Mouse (Mus musculus) monocyte, adult 2 months (primary cell): ENCODE results near the gene Raph1.

Experiments
- DNase-seq, 2 experiments: peaks; one replicate each; pipeline ENCODE4 v3.0.0; 2022; ENCODE audit warnings: low spot score in 2 of 2, low read depth in 1 of 2

Gene Raph1

DNA sequence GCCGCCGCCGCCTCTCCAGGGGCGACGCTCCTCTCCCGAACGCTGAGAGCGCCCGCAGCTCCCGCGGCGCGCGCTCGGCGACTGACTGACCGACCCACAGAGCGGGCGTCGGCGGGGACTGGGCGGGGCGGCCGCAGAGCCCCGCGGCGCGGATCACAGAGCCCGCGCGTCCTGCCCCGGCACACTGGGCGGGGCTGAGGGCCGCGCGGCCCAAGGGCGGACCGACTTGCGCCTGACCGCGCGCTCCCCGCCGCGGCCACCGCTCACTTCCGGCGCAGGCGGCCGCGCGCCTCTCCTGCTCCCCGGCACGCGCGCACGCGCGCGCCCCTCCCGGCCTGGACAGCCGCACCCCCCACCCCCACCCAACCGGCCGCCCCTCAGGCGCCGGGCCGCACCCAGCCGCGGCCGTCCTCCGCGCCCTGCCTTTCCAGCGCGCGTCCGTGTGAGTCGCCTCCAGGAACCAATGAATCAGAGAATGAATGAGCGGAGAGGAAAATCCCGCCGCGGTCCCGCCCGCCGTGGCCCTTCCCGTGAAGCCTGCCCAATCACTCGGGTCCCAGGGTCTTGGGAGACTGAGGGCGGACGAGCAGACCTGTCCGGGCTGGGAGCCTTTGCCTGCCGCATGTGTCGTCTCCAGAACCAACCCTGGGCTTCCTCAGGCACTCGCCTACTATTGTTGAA lies at the start of gene Raph1:
Raph1 (minus strand) TSS at position 474 of the 681 bp plus-strand sequence.
- DNase-seq, result peak in 1 of 2 experiments; percentile 25

DNA sequence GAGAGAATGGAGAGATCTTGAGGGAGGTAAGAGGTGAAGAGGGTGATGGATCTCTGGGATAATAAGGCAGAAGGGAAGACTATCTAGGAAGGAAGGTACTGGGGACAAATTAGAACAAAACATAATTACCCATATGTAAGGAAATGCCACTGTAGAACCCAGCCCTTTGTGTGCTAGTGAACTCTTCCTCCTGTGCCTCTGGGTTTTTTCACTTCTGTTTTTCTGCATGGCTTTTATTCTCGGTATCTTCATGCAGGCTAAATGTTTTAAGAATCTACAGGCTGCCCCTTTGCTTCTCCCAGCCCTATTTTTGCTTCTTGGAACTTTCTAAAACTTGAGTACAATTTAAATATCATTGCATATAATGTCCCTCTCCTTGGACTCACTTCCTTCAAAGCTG lies 48.8 kb upstream of the Raph1 start:
- no peak for DNase-seq

DNA sequence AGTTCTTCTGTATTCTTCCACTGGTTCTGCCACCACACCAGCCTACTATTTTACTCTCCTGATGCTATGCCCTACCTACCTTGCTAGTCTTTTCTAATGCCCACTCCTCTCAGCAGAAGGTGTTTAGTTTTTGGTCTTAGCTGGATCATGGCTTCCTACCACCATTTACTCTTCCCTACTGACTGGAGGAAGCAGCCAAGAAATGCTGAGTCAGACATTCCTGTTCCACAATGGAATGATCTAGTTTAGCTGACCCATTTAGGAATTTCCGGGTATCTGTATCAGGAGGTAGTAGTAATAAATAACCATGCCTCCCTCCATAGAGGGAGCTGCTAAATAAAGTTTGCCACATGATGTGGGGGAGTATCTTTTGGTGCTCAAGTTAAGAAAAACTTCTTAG lies 48.0 kb upstream of the Raph1 start:
- DNase-seq, result no peak

DNA sequence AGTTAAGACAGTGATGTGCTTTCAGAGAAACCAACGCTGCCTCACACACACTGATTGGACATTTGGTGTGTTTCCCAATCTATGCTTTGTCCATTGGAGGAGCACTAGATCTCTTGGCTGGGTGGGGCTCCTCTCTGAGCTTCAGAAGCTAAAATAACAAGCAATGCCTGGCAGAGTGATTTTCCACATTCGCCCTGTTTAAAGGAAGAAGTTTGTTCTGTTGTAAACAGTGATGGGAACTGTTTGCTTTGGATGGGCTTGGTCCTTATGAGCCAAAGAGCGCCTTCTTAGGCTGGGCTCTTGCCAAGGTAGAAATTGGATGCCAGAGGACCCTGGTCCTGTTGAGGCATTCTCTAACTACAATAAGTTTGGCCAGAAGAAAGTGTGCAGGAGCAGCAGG lies 45.1 kb upstream of the Raph1 start:
- no peak for DNase-seq

DNA sequence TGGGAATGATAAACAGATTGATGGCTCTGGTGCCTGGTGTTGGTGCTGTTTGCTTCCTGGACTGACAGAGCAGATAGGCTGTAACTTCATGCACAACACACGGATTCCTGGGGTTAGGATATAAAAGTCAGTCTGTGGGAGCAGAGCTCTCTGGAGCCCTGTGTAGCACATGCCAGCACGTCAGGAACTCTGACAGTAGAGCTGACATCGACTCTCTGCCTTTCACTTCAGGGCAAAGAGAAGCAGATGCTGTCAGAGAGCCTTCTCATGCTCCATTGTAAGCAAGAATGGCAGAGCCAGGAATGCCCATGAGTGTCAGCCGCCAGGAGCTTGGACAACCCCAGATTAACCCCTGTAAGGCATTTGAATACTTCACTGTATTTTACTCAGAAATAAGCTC lies 43.7 kb upstream of the Raph1 start:
- DNase-seq, result no peak

DNA sequence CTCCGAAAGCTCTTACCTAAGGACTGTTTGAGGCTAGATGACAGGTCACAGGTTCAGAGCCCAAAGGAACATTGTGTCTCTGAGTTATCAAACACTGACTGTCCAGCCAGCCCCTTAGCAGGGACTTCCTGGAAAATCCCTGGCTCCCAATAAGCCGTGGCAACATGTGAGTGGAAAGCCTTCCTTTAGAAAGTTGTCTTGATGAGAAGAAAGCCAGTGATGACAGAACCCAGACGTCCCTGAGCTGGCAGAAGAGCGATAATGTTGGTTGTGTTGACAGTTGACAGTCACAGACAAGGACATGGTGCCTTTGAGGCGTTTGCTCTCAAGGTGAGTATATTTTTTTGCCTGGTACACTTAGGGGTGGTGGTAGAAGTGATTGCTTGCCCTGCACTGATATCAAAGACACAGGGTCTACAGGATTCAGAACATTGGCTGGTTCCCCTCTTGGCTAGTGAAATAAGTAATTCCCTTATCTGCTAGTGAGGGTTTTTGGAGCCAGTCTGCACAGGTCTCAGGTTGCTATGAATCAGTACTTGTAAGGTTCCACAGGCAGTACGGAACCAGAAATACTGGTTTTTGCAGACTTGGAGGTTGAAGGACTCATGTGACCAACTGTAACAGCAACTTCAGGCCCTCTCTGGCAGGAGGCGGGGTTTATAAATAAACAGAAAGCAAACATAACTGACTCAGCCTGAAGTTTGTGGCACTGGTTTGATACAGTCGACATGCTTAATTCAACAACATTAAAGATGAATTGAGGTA lies 42.3 kb upstream of the Raph1 start:
- no peak for DNase-seq

DNA sequence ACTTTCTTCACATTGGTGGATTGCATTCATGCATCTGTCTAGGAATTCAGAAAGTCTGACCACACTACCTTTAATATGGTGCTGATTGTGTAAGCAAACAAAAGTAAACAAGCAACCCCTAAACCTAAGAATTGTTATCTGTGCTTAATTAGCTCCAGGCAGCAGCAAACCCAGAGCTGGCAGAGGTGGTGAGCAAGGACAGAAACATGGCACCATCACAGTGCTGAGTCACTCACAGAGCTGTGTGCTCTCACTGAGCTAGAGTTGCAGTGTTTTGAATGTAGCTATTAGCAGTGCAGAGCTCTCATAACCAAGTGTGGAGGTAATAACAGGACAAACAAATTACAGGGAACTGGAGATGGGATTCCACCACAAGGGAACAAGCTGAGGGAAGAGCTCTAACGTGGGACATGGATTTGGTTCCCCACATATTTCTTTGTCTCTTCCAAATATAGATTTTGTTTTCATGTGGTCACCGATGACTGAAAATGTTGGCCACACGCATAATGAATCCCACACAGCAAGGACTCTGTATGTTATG lies 37.6 kb upstream of the Raph1 start:
- no peak for DNase-seq

DNA sequence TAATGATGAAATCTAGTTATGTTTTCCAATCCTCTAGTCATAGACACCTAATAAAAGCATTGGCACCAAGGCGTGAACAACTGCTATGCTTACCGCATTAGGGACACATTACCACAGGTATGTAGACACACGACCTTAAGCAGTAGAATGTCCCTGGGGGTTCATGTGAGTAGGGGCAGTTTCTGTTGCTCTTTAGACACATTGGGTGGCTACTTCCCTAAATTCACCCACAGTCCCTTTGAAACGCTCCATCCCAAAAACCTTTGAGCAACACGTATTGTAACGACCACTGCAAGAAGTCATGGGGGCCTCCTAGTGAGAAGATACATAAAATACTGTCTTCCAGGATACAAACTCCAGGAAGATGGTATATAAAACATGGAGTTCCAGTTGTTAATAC lies 33.8 kb upstream of the Raph1 start:
- DNase-seq, result no peak

DNA sequence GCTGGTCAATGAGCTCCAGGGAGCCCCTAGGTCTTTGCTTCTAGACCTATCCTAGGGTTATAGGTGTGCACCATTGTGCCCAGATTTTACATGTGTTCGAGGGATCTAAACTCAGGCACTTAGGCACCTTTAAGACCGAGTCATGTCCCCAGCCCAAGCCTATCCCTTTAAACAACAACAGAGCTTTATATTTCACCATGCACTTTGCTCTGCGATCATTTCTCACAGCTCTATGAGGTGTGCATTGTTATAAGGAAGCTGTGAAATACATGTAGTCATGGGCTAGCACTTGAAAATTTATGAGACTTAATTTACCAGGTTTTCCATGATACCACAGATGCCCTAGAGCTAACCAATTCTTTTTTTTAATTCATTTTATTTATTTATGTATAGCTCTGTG lies 33.0 kb upstream of the Raph1 start:
- no peak for DNase-seq

DNA sequence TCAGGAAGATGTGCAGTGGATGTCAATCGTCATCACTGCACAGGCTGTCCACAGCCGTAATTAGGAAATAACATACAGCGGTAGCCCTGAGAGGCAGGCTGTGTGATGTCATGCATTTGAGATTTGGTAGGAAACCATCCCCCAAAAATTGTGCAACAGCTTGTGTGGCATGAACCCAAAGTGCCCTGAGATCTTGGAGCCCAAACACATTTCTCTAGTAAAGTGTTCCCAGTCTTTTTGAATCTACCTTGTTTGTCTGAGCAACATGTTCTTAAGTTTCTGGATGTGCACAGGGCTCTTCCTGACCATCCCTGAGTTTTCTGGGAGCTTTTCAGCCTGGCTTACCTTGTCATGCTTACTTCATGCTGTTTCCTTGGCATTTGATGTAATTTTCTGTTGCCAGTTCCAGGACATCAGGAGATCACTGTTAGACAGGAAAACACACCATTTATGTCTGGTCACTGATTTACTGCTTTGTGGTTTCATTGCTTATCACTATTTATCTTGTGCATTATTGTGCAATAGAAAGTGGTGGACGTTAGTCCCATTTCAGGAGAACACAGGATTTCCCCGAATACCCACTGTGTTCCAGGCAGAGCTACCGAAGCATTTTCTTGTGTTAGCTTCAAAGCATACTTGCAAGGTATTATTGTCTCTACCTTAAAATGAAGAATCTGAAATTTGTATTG lies 32.3 kb upstream of the Raph1 start:
- DNase-seq, result no peak

DNA sequence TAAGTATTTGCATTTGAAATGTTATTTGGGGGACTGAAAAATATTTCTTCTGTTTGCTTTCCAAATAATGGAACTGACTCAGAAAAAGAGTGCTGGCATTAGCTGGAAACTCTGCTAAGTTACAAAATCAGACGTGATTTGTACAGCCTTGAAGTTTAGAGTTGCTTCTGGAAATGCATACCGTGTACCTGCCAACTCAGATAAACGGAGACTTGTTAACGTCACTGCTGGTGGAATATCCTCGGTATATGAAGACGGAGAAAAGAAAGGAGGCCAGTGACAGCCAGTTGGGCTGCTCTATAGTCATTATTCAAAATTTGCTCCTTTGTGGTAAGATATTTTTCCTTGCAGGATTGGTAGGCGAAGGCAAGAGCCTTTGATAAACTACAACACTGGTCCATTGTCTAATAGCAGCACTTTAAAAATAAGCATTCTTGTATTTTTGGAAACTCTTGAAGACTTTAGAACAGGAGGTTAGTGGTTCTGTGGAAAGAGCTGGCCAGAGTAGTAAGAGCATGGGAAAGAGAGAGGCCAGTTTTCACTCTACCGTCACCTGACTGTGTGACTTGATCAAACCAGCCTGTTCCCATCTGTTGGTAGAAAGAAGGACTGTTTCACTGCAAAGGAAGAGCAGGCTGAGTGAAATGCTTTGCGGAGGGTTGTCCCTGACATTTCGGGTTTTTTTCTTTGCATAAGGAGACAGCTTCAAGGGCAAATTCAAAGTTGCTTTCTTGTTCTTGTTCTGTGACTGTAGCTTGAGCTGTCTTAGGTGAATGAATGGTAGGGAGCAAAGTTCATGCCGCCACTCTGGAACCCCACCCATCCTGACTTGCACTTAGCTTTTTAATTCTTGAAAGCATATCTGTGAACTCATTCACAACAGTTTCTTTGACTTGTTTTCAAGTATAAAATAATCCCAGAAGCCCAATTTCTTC lies 29.7 kb upstream of the Raph1 start:
- DNase-seq, result no peak

DNA sequence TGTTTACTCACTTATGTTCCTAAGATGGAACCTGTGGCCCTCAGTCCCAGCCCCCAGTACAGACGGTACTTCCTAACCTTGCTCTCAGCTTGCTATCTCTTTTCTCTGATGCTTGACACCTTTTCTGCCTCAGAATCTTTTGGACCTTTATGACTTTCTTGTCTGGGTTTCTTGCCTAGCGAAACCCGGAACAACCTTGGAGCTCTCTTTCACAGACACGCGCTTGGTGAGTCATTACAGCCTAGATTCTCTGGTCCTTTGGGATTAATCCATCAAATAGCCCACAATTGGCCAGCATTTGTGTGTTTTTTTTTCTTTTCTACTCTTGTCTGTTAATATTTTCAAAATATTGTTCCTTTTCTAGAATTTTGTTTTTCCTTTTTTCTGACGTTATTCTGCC lies 26.2 kb upstream of the Raph1 start:
- DNase-seq, result no peak

DNA sequence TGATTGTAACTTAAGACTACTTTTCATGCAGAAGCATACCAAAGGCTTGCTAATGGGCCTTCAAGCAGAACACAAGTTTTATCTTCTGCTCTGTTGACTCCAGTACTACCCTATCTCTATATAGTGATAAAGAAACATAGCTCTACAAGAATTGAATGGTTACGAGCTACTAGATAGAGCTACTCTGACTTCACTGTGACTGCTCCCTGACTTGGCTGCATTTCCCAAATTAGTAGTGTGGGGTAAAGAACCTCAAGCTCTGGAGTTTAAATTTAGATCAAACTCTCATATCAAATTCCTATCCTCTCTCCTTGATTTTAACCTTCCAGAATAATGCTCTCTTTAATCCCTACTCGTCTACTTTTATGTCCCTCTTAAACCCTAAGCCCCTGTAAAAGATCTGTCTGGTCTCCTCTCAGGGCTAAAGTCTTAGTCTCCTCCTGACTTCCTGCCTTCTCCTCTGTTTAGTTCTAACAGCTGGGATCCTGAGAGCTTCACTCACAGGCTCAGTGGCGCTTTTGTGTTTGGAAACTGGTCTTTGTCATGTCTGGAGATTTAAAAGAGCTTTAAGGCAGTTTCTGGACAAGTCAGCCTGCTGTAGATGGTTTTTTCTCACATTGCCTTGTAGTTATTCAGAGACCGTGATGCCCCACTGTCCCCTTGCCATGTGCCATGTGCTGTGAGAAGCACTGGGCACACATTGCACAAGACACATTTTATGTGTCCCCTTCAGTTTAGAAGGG lies 22.2 kb upstream of the Raph1 start:
- no peak for DNase-seq

DNA sequence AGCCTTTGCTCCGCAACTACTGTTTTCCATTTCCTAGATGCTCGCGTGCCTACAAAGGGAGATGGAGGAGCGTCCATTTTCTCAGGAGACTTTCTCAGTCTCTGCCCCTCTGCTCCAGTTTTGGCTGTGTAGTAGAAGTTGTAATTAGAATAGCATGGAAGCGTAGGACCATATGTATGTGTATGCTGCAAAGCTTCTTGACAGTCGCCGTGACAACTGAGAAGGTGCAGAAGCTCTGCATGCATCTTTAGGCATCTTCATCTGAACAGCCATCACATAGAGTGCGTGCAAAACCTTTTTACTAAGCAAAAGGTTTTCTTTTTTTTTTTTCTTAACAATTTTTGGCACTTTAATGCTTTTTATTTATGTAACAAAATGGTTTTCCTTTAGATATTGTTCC lies 14.1 kb upstream of the Raph1 start:
- DNase-seq, result no peak

DNA sequence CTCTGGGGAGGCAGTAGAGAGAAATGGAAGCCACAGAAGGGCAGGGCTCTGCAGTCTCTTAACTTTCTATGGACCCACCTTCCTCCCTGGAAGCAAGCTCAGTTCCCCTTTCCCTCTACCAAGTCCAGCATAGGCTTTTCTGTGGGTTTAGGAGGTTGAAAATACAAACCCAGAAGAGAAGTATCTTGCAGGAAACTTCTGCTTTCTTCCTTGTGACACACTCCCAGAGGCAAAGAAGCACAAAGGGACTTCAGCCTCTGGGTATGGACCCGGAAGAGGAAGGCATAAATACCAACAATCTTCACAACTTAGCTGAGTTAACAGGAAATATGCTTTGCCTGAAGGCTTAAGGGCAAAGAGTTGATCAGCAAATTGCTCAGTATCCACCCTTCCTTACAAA lies 13.0 kb upstream of the Raph1 start:
- peak; percentile 38 to 60 for DNase-seq

DNA sequence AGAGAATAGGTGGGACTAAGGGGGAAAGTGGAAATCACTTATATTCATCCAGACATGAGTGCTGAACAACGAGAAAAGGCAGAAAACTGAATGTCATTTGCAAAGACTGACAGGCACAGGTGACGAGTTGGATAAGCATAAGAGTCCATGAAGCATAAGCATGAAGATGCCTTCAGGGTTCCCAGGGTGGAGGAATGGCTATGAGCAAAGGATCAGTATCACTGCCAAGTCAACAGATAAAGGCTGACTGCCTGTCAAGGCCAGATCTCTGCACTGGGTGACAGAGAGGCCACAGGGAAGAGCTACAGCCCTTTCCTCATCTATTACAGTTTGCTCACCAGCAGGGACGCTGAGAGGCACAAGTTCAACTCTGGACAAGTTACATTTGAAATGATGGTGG lies 5.8 kb upstream of the Raph1 start:
- DNase-seq, result no peak

DNA sequence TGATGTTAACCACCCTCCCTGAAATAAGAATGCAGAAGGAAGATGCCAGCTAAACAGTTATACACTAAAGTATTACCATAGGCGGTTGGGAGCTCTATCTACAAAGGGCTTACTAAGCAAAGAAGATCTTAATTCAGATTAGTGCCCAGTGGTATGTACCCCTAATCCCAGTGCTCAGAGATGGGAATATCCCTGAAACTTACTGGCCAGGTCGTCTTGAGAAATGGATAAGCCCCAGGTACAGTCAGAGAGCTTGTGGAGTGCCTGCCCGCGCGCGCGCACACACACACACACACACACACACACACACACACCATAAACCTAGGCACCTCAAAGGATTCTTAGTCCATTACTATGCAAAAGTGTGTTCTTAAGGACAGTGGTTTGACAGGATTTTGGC lies 2.8 kb upstream of the Raph1 start:
- DNase-seq, result no peak

DNA sequence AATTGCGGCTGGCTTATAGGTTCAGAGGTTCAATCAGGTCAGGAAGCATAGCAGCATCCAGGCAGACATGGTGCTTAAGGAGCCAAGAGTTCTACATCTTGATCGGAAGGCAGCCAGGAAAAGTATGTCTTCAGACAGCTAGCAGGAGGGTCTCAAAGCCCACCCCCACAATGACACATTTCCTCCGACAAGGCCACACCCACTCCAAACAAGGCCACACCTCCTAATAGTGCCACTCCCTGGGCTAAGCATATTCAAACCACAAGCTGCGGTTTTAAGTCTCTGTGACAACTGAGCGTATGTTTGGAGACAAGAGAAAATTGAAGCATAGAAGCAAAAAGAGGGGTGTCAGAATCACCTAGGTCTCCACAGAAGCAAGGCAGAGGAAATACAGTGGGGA lies 2.3 kb upstream of the Raph1 start:
- no peak for DNase-seq

DNA sequence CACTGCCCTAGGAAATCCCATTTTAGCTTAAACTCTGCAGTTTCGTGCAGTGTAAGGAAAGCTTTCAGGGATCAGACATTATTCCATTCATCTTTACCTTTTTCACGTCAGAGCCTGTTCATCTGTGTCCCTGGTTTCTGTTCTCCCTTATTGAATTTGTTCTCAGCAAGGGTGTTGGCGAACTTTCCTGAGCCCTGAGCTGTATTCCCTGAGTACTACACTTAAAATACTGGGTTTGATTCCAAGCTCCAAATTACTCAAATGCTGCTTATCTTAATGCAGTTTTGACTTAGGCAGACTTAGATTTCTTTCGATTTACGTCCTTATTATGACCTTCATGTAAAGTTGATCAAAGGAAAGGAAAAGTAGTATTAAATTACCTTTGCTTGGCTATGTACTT lies 417 bp upstream of the Raph1 start:
- DNase-seq, result no peak

DNA sequence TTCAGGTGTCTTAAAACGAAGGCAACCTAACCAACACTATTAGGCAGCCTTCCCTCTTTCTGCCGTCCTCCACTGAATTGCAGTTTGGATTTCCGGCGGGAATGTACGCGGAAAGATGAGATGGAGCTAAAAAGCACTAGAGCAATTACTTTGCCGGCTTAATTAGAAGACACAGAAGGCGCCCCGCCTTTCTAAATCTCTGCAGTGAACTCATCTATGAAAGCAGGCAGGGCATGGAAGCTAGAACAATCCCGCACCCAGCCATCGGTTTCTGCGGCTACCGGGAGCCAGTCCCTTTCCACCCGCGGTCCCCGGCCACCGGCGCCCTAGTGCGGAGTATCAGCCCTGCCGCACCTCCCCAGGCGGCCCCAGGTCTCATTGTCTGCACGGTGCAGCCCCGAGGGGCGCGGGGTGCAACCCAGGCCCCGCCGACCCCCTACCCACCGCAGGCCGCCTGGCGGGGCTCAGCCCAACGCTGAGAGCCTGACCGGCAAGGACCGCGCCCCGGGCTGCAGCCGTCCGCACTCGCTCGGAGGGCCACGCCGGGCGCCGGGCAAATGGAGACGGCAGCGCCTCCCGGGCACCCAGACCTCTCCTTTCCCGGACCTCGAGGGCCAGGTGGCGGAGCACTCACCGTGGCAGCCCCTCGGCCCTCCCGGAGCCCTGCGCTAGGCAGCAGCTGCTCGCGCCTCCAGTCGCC lies 823 bp downstream of the Raph1 start:
- DNase-seq, result peak in 1 of 2 experiments; percentile 9
